Mouse (Mus musculus): Measurements from ENCODE around the gene Pvr.

GRCm38 (mm10) chr7:19867751-19868399 is 53.1 kb downstream of the Pvr start:
- TF ChIP-seq GATA1 (IDR thresholded peaks at IDR 0.05; ENCODE audit: borderline replicate concordance, low read length) (no peak), FLI1 (IDR thresholded peaks at IDR 0.05; ENCODE audit: low read length) (no peak)

All from megakaryocyte, embryonic 14.5 days (primary cell).